Mouse (Mus musculus) G1E (cell line): ENCODE results near the gene Eme2.

Experiments used
- CTCF ChIP-seq: IDR thresholded peaks from 2 replicates; pipeline ENCODE4 v1.5.1; 2012; ENCODE audit warnings: low read depth, low read length, inconsistent platforms, mixed read lengths
- GATA1 ChIP-seq: IDR thresholded peaks from 2 replicates; pipeline ENCODE4 v1.6.1; 2012; ENCODE audit warnings: borderline replicate concordance, low read length, inconsistent platforms, mixed read lengths
- GATA2 ChIP-seq: IDR thresholded peaks from 2 replicates; pipeline ENCODE4 v1.6.1; 2012; ENCODE audit warnings: low read depth, low read length, inconsistent platforms, borderline replicate concordance
- POLR2AphosphoS5 ChIP-seq: IDR thresholded peaks from 2 replicates; pipeline ENCODE4 v1.6.1; 2012; ENCODE audit warnings: low read depth, low read length, inconsistent platforms; ENCODE audit not compliant: insufficient replicate concordance
- TAL1 ChIP-seq: conservative IDR thresholded peaks from 2 replicates; pipeline ENCODE4 v1.6.1; 2012; ENCODE audit warnings: low read depth, low read length, inconsistent platforms, mixed read lengths

DNA sequence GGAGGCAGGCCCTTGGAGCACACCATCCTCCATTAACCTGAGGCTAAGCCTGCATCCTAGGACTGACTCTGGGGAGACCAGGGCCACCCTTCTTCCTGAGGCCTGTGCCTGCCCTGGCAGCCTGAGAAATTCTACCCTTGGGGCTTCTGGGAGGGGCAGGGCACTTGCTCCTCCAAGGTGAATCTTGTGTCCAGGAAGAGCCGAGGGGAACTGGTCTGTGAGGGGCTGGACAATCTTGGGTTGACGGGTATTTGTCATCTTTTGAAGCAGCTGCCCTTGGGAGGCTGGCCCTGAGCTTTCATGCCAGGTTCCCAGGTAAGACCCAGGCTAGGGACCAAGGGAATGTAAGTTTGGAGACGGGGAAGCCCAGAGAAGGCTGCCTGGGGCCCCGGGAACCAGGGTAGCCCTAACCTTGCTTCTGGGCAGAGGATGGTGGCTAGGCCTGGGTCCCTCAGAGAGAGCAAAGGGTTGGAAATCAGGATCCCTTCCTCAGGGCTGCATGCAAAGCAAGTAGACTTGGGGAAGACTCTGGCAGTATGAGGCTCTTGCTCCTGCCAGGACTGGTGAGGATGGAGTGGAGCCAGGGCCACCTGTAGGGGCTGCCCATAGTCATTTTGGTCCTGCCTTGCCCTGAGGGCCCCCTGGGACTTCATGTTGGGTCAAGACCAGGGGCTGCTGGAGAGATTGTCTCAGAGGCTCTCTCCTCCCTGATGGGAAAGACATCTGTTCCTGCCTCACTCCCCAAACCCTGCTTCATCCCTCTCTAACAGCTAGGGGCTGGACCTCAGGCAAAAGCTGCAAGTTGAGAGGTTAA, 3.4 kb upstream of the Eme2 start:
- TF ChIP-seq GATA1 (no peak), CTCF (no peak), GATA2 (no peak), POLR2AphosphoS5 (0 out of 2 replicates have a peak, but pooled peaks have one; percentile 51), TAL1 (no peak)
